Mouse (Mus musculus): ENCODE measurements around the gene Gmeb1.

DNA sequence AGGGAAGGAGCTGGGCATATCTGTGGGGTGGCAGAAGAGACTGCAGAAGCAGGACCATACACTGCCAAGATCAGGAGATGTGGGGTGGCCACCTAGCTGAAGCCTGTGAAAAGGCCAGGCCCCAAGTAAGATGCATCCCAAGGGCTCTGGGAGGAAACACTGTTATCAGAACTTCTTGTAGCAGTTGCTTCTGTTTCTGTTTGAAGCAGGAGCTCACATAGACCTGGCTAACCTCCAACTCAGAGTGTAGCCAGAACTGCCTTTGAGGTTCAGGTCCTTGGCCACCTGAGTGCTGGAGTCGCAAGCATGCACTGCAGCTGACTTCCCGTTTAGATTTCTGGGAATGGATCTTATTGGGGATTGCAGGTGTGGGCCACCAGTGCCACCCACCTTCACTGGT, 43.6 kb downstream of the Gmeb1 start:
- TF ChIP-seq GATA1 (IDR thresholded peaks at IDR 0.05; ENCODE audit: low read length), result no peak
- no peak for TF ChIP-seq TAL1 (IDR thresholded peaks at IDR 0.05; ENCODE audit: low read length)
